Mouse (Mus musculus): ENCODE results near the gene Rassf4.
"Not testable (repeated sequence)": the region's sequence is repeated elsewhere in the genome, so short reads cannot be mapped to it uniquely, and the experiment has no call there.

Rassf4 gene

GRCm38 (mm10) chr6:116636581-116637235, 37.0 kb downstream of the Rassf4 start:
- DNase-seq (ENCODE audit: low read depth, low spot score), result no peak

DNA sequence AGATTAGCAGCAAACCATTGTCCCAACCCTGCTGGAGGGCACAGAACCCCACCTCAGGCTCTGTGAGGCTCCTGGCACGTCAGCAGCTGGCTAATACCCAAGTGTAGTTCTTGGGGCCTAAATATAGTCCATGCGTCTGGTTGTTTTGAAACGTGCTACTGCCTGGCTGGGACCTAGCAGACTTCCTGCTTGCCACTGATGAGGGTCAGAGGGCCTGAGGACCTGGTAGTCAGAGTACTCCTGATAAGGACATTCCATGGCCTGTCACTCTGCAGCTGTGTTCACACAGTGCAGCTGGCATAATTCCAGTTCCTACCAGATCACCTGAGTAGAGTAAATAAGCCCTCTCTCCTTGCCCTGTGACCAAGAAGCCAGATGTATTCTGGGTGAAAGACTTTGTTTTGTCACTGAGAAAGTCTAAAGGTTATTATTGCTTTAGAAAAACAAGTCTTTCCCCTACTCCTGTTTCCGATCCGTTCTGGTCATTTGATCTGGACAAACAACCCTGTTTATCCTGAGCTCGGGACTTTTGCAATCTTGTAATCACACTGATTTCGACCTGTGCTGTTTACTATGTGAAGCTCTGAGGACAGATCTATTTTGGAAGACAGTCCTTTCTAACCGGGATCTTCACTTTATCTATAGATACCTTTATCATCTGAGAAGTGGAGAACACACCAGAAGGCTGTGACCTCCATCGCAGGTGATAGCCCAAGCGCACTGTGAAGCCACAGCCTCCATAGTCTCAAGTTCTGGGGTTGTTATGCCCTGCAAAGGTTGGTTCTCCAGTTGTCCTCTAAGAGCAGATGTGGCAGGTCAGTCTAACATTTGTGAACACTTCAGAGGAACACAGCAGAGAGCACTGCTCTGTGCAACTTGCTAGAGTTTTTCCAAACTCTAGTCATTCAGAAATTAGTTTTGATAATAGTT, 38.2 kb downstream of the Rassf4 start:
- DNase-seq (ENCODE audit: low read depth, low spot score), result no peak

GRCm38 (mm10) chr6:116633741-116634695, 39.7 kb downstream of the Rassf4 start:
- no peak for DNase-seq (ENCODE audit: low read depth, low spot score)

- peak; percentile 45 for DNase-seq (ENCODE audit: low read depth, low spot score)
Observed at GRCm38 (mm10) chr6:116632129-116632528, 41.6 kb downstream of the Rassf4 start.

GRCm38 (mm10) chr6:116629766-116630165, 44.0 kb downstream of the Rassf4 start:
- DNase-seq (ENCODE audit: low read depth, low spot score), result no peak

- peak; percentile 34 for DNase-seq (ENCODE audit: low read depth, low spot score)
Observed at GRCm38 (mm10) chr6:116628539-116629171, 45.1 kb downstream of the Rassf4 start, which contains the start of gene Zfp422. Gene Zfp422 (minus strand): TSS chr6:116628999.

DNA sequence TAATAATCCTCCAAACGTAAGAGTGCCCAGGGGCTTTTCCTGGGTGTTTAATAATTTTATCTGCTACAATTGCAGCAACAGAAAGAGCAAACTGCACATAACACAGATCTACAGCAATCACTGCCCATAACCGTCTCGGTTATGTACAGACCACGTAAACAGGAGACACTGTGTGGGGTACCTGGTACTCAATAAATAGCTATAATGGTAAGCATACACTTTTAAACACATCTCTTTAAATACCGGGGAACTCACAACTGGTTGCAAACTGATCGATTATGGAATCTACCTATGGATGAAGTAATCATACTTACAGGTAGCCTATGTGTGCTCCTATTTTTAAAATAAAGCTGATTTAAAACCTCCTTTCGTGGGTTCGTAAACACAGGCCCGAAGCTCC, 45.7 kb downstream of the Rassf4 start:
- no peak for DNase-seq (ENCODE audit: low read depth, low spot score)

DNA sequence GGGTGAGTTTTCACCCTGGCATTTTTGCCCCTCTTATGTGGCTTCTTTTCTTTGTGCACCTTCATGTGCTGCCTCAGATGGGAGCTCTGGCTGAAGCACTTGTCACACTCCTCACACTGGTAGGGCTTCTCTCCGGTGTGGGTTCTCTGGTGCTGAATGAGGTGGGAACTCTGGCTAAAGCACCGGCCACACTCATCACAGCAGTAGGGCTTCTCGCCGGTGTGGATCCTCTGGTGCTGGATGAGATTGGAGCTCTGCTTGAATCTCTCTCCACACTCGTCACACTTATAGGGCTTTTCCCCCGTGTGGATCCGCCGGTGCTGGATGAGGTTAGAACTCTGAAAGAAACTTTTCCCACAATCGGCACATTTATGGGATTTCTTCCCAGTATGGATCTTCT, 47.3 kb downstream of the Rassf4 start:
- DNase-seq (ENCODE audit: low read depth, low spot score), result not testable (repeated sequence)

DNA sequence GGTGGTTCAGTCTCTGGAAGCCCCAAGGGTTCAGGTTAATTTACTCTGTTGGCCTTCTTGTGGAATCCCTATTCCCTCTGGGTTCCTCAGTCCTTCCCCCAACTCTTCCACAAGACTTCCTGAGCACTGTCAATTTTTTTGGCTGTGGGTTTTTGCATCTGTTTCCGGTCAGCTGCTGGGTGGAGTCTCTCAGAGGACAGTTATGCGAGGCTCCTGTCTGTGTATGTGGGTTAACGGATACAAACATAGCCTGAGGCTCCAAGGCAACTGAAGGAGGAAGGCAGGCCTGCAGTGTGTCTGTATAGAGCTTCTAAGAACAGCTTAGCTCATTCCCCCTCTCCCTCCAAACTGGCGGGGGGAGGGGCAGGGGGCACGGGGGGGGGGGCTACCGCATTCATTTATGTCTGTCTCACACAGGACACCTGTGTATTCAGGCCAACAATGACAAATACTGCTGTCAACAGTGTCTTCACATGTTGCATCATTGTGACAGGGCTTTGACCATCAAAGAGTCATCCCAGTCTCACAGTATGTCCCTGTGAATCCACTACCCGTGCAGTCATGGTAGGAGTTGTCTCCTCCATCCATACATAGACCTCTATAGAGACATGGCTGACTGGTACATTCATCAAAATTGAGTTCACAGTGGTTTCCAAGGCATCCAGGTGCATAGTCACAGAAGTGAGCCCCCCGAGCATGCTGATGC, 52.3 kb downstream of the Rassf4 start:
- DNase-seq (ENCODE audit: low read depth, low spot score), result no peak

GRCm38 (mm10) chr6:116618073-116618472, 55.7 kb downstream of the Rassf4 start:
- no peak for DNase-seq (ENCODE audit: low read depth, low spot score)

DNA sequence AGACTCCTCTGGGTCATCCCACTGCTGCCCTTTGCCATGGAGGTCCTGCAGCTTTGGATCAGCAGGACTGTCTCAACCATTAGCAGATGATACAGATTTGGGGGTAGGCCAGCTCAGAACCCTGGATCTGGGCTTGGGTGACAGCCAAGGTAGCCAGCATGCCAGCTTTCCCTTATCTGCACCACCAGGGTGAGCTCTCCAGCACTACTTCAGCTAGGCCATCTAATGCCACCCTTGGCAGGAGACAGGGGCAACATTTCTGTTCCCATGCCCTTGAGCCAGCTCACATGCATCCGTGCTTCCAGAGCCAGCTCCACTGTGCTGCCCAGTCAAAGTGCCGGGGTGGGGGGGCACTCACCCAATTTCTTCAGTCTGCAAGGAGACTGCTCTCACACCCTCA, 58.0 kb downstream of the Rassf4 start:
- DNase-seq (ENCODE audit: low read depth, low spot score), result no peak

DNA sequence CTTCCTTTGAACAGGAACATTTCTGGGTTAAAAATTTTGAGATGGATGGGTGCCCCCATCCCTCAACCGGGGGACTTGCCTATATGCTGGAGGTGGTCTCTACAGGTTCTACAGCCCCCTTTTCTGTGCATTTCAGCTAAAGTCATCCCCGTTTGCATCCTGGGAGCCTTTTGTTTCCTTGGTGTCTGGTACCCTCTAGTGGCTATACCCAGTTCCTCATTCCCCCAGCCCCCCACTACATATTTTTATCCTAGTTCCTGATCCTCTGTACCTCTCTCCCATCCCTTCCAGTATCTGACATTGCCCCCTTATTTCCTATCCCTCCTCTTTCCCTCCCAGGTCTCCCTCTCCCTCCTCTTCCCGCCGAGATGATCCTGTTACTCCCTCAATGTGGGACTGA, 66.5 kb downstream of the Rassf4 start:
- DNase-seq (ENCODE audit: low read depth, low spot score), result no peak

GRCm38 (mm10) chr6:116600969-116601368, 72.8 kb downstream of the Rassf4 start:
- not testable (repeated sequence) for DNase-seq (ENCODE audit: low read depth, low spot score)

DNA sequence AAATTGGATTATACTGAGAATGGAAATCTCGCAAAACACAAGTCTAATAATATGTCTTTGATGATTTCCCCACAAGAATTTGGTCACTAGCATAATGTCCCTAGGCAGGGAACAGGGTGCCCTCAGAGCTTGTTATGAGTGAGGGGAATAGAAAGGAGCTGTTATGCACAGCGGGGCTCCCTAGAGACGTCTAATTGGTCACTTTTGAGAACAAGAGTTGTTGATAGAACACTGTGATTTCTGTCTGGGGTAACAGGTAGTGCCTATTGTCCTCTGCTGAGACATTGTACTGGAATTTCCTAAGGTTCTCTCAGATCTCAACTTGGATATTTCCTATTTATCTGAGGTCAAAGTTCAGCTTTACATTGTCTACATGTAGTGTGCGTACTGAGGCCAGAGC, 89.7 kb downstream of the Rassf4 start, which contains the start of gene Olfr215:
TSS of gene Olfr215 (minus strand) at position 101 of the 400 bp plus-strand sequence.
- no peak for DNase-seq (ENCODE audit: low read depth, low spot score)

Data from WW6 (cell line).